Mouse (Mus musculus): ENCODE data around the gene F2r.

Gene F2r

DNA sequence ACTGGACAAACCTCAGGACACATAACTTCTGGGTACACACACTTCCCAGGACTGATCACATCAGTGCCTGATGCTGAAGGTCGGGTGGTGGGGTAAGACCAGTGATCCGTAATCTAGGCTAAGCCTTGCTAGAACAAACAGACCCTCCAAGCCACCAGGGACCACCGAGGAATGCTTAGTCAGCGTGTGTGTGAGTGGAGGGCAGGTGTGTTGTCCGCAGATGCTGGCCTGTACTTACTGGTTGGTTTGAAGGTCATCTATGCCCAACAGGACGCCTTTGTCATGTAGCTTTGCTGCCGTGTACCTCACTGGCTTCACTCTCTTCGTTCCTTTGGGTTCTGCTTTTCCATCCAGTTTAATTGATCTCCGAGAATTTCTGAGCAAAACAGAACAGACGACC is 11.5 kb upstream of the F2r start:
- no peak for DNase-seq

GRCm38 (mm10) chr13:95626696-95627095 is 8.4 kb upstream of the F2r start:
- no peak for DNase-seq

- DNase-seq: no peak
Measured at GRCm38 (mm10) chr13:95623042-95623441, 4.8 kb upstream of the F2r start.

- no peak for DNase-seq
Measured at GRCm38 (mm10) chr13:95621563-95621962, 3.3 kb upstream of the F2r start.

- no peak for DNase-seq
Measured at GRCm38 (mm10) chr13:95618859-95619258, 572 bp upstream of the F2r start.

DNA sequence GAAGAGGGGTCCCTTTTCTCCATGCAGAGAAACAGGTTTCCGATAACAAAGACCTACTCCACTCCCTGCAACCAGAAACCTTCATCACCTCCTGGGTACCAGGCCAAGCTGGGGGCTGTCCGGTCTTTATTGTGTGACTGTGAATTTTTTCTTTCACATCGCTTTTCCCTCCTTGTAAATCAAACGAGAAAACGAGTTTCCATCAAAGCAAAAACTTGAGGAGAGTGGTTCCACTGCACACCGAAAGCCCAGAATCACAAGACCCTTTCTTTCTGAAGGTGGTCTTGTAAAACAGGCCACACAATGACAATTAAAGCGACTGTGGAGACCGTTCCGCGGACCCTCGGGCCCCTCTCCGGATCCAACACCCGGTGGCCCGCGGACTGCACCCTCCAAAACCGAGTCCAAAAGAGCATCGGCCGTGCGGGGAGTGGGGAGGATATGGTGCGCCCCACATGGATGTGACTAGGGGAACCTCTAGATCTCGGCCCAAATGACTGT is 566 bp downstream of the F2r start:
- DNase-seq: no peak

DNA sequence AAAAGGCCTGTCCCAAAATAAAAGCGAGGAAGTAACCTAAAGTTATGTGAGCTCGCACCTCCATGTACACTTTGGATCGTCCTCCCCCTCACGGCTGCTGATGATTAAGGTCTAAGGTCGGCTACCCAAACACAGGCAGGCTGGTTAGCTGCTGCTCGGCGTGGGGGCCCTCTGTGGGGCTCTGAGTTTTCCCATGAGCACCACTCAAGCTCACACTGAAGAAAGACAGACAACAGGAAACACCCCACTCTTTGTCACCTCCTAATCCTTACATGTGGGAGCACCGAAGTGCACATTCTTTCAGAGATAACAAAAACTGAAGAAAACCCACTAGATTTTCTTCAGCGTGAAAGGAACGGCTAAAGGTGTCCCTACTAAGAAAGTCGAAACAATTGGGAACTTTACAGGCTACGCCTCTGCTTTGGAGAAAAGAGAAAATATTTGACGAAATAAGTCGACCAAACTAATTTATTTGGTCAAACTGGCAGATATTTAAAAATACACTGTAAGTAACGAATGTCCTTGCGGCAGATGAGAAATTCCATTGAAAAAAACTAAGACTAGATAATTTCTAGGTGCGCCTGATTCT is 1.1 kb downstream of the F2r start:
- no peak for DNase-seq

DNA sequence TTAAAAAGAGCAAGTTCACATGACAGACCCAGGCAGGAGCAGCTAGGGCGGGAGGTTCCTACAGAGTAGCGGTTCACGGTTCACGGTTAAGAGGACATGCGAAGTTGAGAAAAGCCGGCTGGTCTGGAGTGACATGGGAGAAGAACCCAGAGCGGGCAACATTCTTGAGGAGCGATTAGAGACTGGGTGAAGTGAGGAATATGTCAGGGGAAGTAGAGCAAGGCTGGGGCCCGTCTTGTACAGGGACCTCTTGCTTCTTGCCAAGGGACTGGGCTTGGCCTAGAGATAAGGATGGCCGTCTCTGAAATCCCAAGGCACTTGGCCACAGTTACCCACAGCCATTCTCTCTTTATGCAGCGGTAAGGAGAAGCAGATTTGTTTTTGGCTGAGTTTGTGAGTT is 1.8 kb downstream of the F2r start:
- DNase-seq: no peak

GRCm38 (mm10) chr13:95614757-95615156 is 3.5 kb downstream of the F2r start:
- no peak for DNase-seq

- no peak for DNase-seq
Measured at GRCm38 (mm10) chr13:95612243-95612642, 6.0 kb downstream of the F2r start.

DNA sequence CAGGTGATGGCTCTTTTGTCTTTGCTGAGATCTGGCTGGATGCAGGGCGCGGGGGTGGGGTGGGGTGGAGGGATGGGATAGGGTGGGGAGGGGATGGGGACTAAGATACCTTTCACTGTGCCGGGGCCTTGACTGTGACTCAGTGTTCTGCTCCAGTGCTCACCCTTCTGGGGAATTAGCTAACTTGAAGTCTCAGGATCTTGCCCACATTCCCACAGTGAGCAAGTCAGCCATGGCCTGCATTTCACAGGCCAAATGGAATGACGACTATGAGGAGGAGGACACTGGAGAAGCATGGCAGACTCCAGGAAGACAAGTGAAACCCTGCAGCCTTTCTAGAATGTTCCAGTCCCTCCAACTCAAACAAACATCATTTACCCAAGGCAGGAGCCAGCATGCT is 6.5 kb downstream of the F2r start:
- DNase-seq: no peak

DNA sequence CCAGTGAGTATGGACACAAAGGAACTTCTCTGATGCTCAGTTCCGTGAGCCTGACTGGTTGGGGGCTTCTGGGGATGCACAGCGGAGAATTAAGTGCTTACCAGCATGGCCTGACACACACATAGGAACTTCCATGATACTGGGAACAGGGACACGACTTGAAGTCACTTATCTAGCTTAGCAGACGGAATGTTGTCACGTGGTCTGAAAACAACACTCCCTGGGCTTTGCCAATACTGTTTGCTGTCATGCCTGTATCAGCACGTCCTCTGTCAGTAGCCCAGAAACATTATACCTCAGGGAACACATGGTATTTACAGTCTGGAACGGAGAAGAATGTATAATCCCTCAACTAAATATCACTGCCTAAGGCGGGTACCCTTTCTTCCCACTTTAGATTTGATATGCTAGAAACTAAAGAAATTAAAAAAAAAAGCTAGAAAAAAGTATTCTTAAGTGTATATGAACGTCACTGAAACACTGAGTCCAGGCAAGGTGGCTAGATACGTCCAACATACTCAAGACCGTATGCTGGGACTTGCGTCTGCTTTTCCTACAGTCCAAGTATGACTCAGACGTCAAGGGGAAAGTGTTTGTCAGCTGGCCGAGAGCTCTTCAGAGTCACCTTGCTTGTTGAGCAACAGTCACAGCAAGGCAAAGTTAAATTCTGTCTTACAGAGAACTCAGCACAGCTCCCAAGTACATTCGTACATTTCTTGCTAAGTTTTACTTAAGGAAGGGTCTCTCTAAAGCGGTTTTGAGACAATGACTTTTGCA is 7.3 kb downstream of the F2r start:
- DNase-seq: peak; percentile 61

GRCm38 (mm10) chr13:95609088-95609420 is 9.2 kb downstream of the F2r start:
- no peak for DNase-seq

DNA sequence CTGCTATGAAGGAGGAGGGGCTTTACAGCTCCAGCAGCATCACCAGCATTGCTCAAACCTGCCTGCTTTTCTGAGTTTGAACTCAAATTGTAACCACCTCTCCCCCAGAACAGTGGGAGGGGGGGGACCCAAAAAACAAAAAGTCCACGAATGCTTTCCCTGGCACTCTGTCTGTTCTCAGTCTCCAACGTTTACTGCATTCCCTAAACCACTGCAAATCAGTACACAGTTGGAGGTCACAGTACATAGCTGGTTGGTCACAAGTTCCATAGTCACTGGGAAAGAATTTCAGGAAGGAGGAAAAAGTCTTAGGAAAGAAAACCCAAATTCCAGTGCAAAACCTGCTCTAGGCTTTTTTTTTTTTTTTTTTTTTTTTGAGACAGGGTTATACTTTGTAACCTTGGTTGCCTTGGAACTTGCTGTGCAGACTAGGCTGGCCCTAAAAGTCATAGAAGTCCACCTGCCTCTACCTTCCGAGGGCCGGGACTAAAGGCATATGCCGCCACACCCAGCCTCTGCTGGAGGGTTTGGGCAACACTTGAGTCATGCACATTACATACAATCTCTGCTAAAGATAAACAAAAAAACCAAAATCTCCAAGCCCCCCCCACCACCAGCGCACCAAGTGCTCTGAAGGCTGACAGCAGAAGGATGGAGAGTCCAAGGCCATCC is 9.7 kb downstream of the F2r start:
- no peak for DNase-seq

DNA sequence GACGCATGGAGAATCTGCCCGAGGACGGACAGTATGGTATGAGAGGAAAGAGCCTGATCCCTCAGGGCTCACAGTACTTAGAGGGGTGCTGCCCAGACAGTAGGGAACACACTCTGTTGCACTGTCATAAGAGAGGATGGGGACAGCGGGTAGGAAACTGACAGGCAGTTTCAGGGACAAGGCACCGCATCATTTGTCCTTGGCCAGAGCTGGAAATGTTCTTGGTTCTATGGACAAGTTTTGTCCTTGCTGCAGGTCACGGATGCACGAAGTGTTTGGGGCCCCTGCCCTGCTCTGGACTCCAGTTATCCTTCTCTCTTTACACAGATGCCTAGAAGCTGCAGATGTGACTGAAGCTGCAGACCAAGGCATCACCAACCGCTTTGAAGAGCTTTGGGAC is 11.3 kb downstream of the F2r start:
- no peak for DNase-seq

GRCm38 (mm10) chr13:95604288-95604687 is 14.0 kb downstream of the F2r start:
- no peak for DNase-seq

GRCm38 (mm10) chr13:95599833-95600359 is 18.4 kb downstream of the F2r start:
- no peak for DNase-seq

DNA sequence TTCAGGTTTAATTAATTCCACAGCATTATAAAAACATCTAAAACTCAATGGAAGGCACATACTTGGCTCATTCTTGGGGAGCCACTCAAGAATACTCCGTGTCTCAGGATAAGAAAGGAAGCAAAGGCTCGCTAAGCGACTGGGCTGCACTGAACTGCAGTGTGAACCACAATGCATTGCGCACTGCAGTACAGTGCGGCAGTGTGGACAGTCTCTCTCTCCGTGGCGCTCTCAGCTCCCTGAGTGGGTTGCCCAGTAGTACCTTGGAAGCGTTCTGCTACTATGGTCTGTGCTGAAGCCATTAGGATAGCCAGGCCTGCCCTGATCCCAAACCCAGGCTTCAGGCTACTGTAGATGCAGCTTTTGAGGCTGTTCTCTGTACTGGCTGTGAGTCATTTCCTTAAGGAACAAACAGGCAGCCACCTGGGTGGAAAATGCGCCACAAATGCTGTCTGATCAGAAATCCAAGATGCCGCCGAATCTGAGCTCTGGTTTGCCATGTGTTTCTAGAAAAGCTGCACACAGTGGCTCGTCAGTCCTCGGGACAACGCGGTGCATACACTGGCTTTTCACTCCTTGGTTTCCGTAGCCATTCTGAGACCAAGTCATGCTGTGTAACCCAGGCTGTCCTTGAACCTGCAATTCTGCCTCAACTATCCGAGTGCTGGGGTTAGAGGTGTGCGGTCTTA is 19.9 kb downstream of the F2r start:
- DNase-seq: no peak

DNA sequence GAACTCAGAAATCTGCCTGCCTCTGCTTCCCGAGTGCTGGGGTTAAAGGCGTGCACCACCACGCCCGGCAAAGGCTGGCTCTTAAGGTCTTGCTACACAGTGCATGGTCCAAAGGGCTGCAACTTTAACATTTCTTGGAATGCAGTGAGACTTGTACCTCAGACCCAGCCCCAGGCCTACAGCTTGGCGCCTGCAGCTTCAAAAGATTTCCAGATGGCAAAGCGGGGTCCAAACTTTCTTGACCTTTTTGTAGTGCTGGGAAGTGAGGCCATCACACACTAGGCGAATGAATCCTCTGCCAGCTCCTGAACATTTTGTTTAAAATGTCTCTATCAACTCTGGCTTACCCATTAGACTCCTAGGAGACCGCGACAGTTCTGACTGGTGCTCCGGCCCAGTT is 20.7 kb downstream of the F2r start:
- DNase-seq: no peak

- no peak for DNase-seq
Measured at GRCm38 (mm10) chr13:95596689-95597088, 21.6 kb downstream of the F2r start.

- DNase-seq: no peak
Measured at GRCm38 (mm10) chr13:95595921-95596320, 22.4 kb downstream of the F2r start.

GRCm38 (mm10) chr13:95595411-95595810 is 22.9 kb downstream of the F2r start:
- peak; percentile 55 for DNase-seq

GRCm38 (mm10) chr13:95592860-95593259 is 25.4 kb downstream of the F2r start:
- peak; percentile 36 for DNase-seq

Data from lung, postnatal 10 days (tissue).